Mouse (Mus musculus) hindbrain, embryonic 11.5 days (tissue): ENCODE results near the gene Ptprg. TPM values are rescaled to one million over a fixed set of nuclear protein-coding genes. Genes with fewer than 3 reads are reported as not detected.

ENCODE experiments used
- ATAC-seq: fragments of 200-750 bp; cut with Nextera tagmentation; 2 replicates; pipeline ENCODE4 v1.8.0; 2017; ENCODE audit warnings: mild to moderate bottlenecking, moderate TSS enrichment, moderate library complexity; ENCODE audit not compliant: low FRiP score
- DNase-seq: peaks from one replicate; pipeline ENCODE4 v3.0.0-alpha.2; 2015; ENCODE audit warnings: low spot score
- H3K27ac ChIP-seq: fragments of 300-500 bp; sonication (generic); 2 replicates; pipeline ENCODE4 v1.5.1; 2014; ENCODE audit warnings: mild to moderate bottlenecking, low read depth, low read length
- H3K27me3 ChIP-seq: fragments of 300-500 bp; sonication (generic); 2 replicates; pipeline ENCODE4 v1.6.1; 2014; ENCODE audit warnings: mild to moderate bottlenecking, low read length, moderate library complexity, mixed read lengths; ENCODE audit not compliant: control insufficient read depth, insufficient read depth
- H3K36me3 ChIP-seq: fragments of 300-500 bp; sonication (generic); 2 replicates; pipeline ENCODE4 v1.6.1; 2014; ENCODE audit warnings: mild to moderate bottlenecking, low read length, moderate library complexity, mixed read lengths; ENCODE audit not compliant: control insufficient read depth, insufficient read depth
- H3K4me1 ChIP-seq: fragments of 300-500 bp; sonication (generic); replicated peaks from 2 replicates; pipeline ENCODE4 v1.6.1; 2014; ENCODE audit warnings: low read length, mixed read lengths; ENCODE audit not compliant: control insufficient read depth, insufficient read depth
- H3K4me2 ChIP-seq: fragments of 300-500 bp; sonication (generic); replicated peaks from 2 replicates; pipeline ENCODE4 v1.6.1; 2014; ENCODE audit warnings: mild to moderate bottlenecking, low read depth, low read length
- H3K4me3 ChIP-seq: fragments of 300-500 bp; sonication (generic); 2 replicates; pipeline ENCODE4 v1.5.1; 2014; ENCODE audit warnings: low read depth, low read length
- H3K9ac ChIP-seq: fragments of 300-500 bp; sonication (generic); 2 replicates; pipeline ENCODE4 v1.6.1; 2014; ENCODE audit warnings: low read depth, low read length
- H3K9me3 ChIP-seq: fragments of 300-500 bp; sonication (generic); 2 replicates; pipeline ENCODE4 v1.6.1; 2016; ENCODE audit warnings: low read length; ENCODE audit not compliant: control insufficient read depth
- WGBS: fragments of 180-500 bp; shearing (Covaris S2); extraction: QIAGEN DNeasy Blood & Tissue Kit; methylation state at CpG from one replicate; pipeline ENCODE4 v1.1.7; 2014; 5-methylcytosine and 5-hydroxymethylcytosine counted together
- polyA plus RNA-seq: library from polyadenylated mRNA; unstranded; fragments of >200 nt; fragmentation: Nextera tagmentation; extraction: Ambion mirVana; gene quantifications from 2 replicates; pipeline ENCODE4 v1.2.1, GENCODE M21; 2014

Gene Ptprg
- polyA plus RNA-seq, 1 experiment from 2014 or later = 45.0 TPM

DNA sequence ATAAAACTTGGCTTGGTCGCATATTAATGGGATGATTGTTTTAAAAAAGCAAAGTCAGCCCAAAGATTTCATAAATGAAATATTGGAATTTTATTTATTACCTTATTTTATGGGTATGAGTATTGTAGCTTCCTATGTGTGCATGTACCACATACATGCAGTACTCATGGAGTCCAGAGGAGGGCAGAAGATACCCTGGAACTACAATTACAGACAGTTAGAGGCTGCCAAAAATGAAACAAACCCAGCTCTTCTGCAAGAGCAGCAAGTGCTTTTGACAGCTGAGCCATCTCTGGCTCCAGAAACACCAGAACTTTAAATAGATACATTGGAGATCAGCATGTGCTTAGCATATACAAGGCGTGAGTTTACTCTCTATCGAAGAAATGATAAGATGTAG, 592.6 kb downstream of the Ptprg start:
- ATAC-seq (no peak), DNase-seq (no peak)
- Histone ChIP-seq H3K4me2 (no peak overlapping the region), H3K9me3 (no peaks in the 10 kb centered on the region), H3K36me3 (no peaks in the 10 kb centered on the region), H3K4me1 (peaks cover 5% of the 10 kb centered on the region), H3K4me3 (no peak overlapping the region), H3K27me3 (no peaks in the 10 kb centered on the region), H3K9ac (no peak overlapping the region), H3K27ac (no peak overlapping the region)
- WGBS = 95% methylated on average over 3 of the region's 3 CpGs

DNA sequence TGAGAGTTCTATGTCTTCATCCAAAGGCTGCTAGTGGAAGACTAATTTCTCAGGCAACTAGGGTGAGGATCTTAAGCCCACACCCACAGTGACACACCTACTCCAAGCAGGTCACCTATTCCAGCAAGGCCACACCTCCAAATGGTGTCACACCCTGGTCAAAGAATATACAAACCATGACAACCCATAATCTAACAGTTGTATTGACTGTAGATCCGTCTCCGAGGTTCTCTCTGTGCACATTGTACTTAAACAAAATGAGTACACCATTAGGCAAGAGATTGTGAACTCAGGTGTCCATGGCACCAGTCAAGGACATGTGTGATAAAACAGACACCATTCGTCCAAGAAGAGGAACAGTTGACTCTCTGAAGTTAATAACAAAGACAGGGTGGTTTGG, 596.2 kb downstream of the Ptprg start:
- ATAC-seq = no peak
- H3K4me3 ChIP-seq = no peak overlapping the region
- no peak overlapping the region for H3K4me2 ChIP-seq
- 82% methylated on average over 3 of the region's 3 CpGs for WGBS
- H3K9me3 ChIP-seq = no peaks in the 10 kb centered on the region
- H3K4me1 ChIP-seq = no peaks in the 10 kb centered on the region
- no peaks in the 10 kb centered on the region for H3K36me3 ChIP-seq
- H3K27ac ChIP-seq = no peak overlapping the region
- no peak overlapping the region for H3K9ac ChIP-seq
- H3K27me3 ChIP-seq = no peaks in the 10 kb centered on the region
- no peak for DNase-seq

DNA sequence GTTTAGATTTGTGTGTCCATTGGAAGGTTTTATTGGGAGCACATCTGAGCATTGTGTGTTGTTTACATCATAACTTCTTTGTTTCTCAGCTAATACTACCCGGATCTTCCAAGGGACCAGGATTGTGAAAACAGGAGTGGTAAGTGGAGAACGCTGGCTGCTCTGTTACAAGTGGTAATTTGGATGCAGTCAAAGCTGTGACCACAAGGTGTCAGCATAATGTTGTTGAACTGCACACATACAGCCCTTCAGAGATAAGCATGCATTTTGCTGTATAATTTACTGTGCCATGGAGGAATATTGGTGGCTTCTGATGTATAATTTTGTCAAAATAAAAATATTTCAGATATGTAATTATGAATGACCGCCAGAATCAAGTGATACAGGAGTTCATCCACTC, 598.6 kb downstream of the Ptprg start:
- Histone ChIP-seq H3K4me1 (no peaks in the 10 kb centered on the region), H3K9ac (no peak overlapping the region), H3K4me2 (no peak overlapping the region), H3K27me3 (no peaks in the 10 kb centered on the region), H3K27ac (no peak overlapping the region), H3K9me3 (no peaks in the 10 kb centered on the region), H3K36me3 (no peaks in the 10 kb centered on the region), H3K4me3 (no peak overlapping the region)
- peak; percentile 76 for ATAC-seq
- 55% methylated on average over 3 of the region's 3 CpGs for WGBS
- peak; percentile 78 for DNase-seq

DNA sequence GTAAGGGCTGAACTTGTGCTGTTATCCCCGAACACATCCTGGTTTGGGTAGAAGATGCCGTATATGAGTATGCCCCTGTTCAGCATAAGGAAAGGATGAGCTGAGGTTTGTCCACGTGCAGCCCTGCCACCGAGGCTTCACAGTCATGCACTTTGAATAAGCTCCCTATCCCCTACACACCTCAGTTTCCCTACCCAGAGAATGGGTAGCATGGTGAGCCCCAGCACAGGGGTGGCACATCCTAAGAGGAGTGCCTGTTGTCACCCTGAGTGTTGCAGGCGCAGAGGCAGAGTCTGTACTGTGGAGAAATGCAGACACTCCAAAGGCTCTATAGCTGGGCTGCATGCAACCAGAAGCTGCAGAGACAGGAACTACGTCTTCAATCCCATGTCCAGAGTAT, 599.4 kb downstream of the Ptprg start:
- H3K27me3 ChIP-seq = no peaks in the 10 kb centered on the region
- H3K27ac ChIP-seq = no peak overlapping the region
- no peak overlapping the region for H3K4me2 ChIP-seq
- 90% methylated on average over 6 of the region's 6 CpGs for WGBS
- H3K36me3 ChIP-seq = no peaks in the 10 kb centered on the region
- H3K4me1 ChIP-seq = no peaks in the 10 kb centered on the region
- DNase-seq (no peak), ATAC-seq (no peak)
- no peak overlapping the region for H3K9ac ChIP-seq
- no peaks in the 10 kb centered on the region for H3K9me3 ChIP-seq
- H3K4me3 ChIP-seq = no peak overlapping the region

DNA sequence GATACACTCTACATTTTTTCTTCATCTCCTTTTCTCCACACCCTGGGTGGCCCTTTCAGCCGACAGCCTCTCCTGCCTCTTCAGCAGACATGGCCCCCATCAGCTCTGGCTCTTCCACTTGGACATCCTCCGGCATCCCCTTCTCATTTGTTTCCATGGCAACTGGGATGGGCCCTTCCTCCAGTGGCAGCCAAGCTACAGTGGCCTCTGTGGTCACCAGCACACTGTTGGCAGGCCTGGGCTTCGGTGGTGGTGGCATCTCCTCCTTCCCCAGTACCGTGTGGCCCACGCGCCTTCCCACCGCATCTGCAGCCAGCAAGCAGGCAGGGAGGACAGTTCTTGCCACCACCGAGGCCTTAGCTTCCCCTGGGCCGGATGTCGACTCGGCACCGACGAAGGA, 600.3 kb downstream of the Ptprg start:
- H3K27ac ChIP-seq = no peak overlapping the region
- H3K9ac ChIP-seq = no peak overlapping the region
- H3K36me3 ChIP-seq = no peaks in the 10 kb centered on the region
- H3K27me3 ChIP-seq = no peaks in the 10 kb centered on the region
- no peaks in the 10 kb centered on the region for H3K4me1 ChIP-seq
- peak; percentile 51 for ATAC-seq
- H3K4me2 ChIP-seq = no peak overlapping the region
- H3K9me3 ChIP-seq = no peaks in the 10 kb centered on the region
- 72% methylated on average over 13 of the region's 13 CpGs for WGBS
- no peak for DNase-seq
- H3K4me3 ChIP-seq = no peak overlapping the region

DNA sequence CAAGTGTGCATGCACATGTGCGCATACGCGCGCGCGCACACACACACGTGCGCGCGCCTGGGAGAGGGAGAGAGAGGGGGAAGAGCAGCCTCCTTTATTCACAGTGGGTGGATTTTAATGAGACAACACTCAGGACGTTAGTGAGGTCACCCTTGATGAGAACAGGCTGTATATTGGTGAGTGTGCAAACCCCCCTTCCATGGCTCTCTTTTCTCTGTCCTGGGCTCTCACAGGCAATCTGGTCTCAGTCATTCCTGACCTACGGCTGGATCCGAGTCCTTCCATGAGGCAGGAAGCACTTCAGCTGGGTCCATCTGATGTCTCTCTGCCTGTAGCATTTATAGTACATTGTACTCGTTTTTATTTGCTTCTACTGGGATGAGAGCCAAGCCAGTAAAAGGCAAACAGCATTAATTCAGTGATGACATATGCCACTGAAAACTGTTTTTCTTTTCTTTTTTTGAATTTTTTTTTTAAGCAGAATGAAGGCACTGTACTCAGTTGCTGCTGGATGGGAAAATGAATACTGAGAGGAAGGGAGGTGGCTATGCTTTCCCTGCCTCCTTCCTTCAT, 608.5 kb downstream of the Ptprg start:
- no peaks in the 10 kb centered on the region for H3K27me3 ChIP-seq
- H3K36me3 ChIP-seq = no peaks in the 10 kb centered on the region
- no peak overlapping the region for H3K4me3 ChIP-seq
- 91% methylated on average over 14 of the region's 14 CpGs for WGBS
- ATAC-seq = no peak
- no peaks in the 10 kb centered on the region for H3K4me1 ChIP-seq
- no peak overlapping the region for H3K27ac ChIP-seq
- no peaks in the 10 kb centered on the region for H3K9me3 ChIP-seq
- no peak for DNase-seq
- no peak overlapping the region for H3K4me2 ChIP-seq
- no peak overlapping the region for H3K9ac ChIP-seq

DNA sequence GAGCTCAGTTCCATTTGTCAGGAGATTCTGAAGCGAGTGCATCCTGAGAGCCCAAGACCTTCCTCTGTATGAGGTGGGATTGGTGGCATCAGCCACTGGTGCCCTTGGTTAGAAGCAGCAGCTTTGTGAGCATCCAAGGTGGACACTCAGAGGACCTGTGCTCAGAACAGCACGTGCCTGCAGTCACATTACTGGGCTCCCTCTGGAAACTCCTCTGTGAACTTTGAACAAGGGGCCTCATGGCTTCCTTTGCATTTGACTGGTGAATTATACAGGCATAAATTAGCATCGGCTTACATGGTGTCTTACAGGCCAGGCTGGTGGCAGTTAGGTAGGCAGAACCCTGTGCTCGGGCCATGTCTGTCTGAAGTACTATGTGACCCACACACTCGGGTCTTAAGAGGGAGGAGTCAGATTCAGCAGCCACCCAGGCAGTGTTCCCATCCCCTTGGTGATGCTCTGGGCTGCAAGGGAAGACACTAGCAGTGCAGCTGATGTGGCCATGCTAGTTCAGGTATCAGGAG, 609.1 kb downstream of the Ptprg start:
- H3K36me3 ChIP-seq = no peaks in the 10 kb centered on the region
- no peak overlapping the region for H3K4me2 ChIP-seq
- no peaks in the 10 kb centered on the region for H3K27me3 ChIP-seq
- 77% methylated on average over 5 of the region's 5 CpGs for WGBS
- H3K4me1 ChIP-seq = no peaks in the 10 kb centered on the region
- ATAC-seq (no peak), DNase-seq (no peak)
- H3K27ac ChIP-seq = no peak overlapping the region
- H3K9me3 ChIP-seq = no peaks in the 10 kb centered on the region
- H3K9ac ChIP-seq = no peak overlapping the region
- no peak overlapping the region for H3K4me3 ChIP-seq

DNA sequence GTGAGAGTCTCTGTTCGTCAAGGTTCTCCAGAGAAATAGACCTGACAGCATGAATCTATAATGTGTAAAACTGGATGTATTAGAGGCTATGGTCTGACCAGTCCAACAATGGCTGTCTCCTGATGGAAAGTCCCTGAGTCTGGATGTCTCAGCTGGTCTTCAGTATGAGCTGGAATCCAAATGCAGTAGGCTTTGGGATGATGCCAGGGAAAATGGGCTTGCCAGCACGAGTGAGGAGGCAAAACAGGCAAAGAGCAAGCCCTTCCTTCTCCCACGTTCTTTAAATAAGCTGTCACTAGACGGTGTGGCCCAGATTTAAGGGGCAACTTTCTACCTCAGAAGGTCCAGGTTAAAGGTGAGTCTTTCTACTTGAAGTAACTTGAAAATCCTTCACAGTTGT, 609.9 kb downstream of the Ptprg start:
- Histone ChIP-seq H3K27ac (no peak overlapping the region), H3K27me3 (no peaks in the 10 kb centered on the region), H3K36me3 (no peaks in the 10 kb centered on the region), H3K4me1 (no peaks in the 10 kb centered on the region), H3K9me3 (no peaks in the 10 kb centered on the region), H3K4me3 (no peak overlapping the region), H3K9ac (no peak overlapping the region), H3K4me2 (no peak overlapping the region)
- no peak for ATAC-seq
- DNase-seq = no peak
- WGBS = 89% methylated on average over 4 of the region's 4 CpGs

DNA sequence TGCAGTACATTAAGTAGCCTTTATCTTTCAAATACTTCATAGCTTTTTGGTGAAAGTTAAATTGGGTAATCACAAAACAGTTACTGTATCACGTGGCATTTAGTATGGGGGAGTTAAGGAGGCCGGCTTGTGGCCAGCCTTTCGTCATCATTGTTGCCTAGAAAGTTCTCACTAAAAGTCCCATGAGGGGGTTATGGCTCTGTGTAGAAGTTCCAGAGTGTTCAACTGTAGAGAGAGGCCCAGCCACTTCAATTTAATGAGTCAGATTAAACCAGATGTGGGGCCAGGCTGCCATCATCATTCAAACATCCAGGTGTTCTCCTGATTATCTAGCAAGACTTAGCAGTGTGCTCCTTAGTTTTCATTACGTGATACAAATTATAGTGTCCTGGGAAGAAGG, 613.9 kb downstream of the Ptprg start:
- ATAC-seq = no peak
- Histone ChIP-seq H3K27ac (no peak overlapping the region), H3K4me1 (no peaks in the 10 kb centered on the region), H3K27me3 (no peaks in the 10 kb centered on the region), H3K4me3 (no peak overlapping the region), H3K9me3 (no peaks in the 10 kb centered on the region), H3K36me3 (no peaks in the 10 kb centered on the region), H3K9ac (no peak overlapping the region), H3K4me2 (no peak overlapping the region)
- DNase-seq = no peak
- WGBS = 91% methylated on average over 4 of the region's 4 CpGs
